Mouse (Mus musculus) neutrophil, adult 5-6 weeks (primary cell): ENCODE measurements around the gene Gm13272. TPM values are rescaled to one million over a fixed set of nuclear protein-coding genes. Genes with fewer than 3 reads are reported as not detected.
"Not testable (repeated sequence)": the region's sequence is repeated elsewhere in the genome, so short reads cannot be mapped to it uniquely, and the experiment has no call there.

Experiments used
- ATAC-seq: fragments of 151-379, 151-347 bp; 2 replicates; pipeline ENCODE4 v1.8.0; 2017; ENCODE audit warnings: mild to moderate bottlenecking, moderate TSS enrichment; ENCODE audit not compliant: insufficient number of reproducible peaks, poor library complexity, low FRiP score, severe bottlenecking; ENCODE audit errors: extremely low read depth
- total RNA-seq: library from RNA; stranded (forward); fragments of 200-1000 nt; gene quantifications from 2 replicates; pipeline ENCODE4 v1.2.3, GENCODE M21; 2017

The Gm13272 gene
- total RNA-seq, 1 experiment from 2014 or later = not detected

- not testable (repeated sequence) for ATAC-seq
Observed at GRCm38 (mm10) chr4:88780320-88780719, 670 bp downstream of the Gm13272 start.

- ATAC-seq = not testable (repeated sequence)
Observed at GRCm38 (mm10) chr4:88781831-88782230, 2.2 kb downstream of the Gm13272 start, which contains the start of gene Ifnz. Gene Ifnz, plus strand, starts transcription at chr4:88782131.

- not testable (repeated sequence) for ATAC-seq
Observed at GRCm38 (mm10) chr4:88782335-88782734, 2.7 kb downstream of the Gm13272 start.

- ATAC-seq = not testable (repeated sequence)
Observed at GRCm38 (mm10) chr4:88785409-88785808, 5.8 kb downstream of the Gm13272 start, which contains the start of gene Gm13276. Gene Gm13276, plus strand, starts transcription at chr4:88785709.

GRCm38 (mm10) chr4:88788402-88788801 lies 8.8 kb downstream of the Gm13272 start, which contains the start of gene Gm13277:
Gene Gm13277, plus strand, starts transcription at chr4:88788632.
- not testable (repeated sequence) for ATAC-seq

- ATAC-seq = not testable (repeated sequence)
Observed at GRCm38 (mm10) chr4:88791250-88791649, 11.6 kb downstream of the Gm13272 start, which contains the start of gene Gm13278. Gene Gm13278, plus strand, starts transcription at chr4:88791550.

GRCm38 (mm10) chr4:88793936-88794675 lies 14.5 kb downstream of the Gm13272 start, which contains the start of gene Gm13275:
Gene Gm13275, plus strand, starts transcription at chr4:88794487.
- not testable (repeated sequence) for ATAC-seq

- ATAC-seq = not testable (repeated sequence)
Observed at GRCm38 (mm10) chr4:88797097-88797496, 17.4 kb downstream of the Gm13272 start, which contains the start of gene Gm13279. Gene Gm13279, plus strand, starts transcription at chr4:88797397.

GRCm38 (mm10) chr4:88799365-88799764 lies 19.7 kb downstream of the Gm13272 start, which contains the start of gene Gm13285:
Gene Gm13285, plus strand, starts transcription at chr4:88799665.
- not testable (repeated sequence) for ATAC-seq

- not testable (repeated sequence) for ATAC-seq
Observed at GRCm38 (mm10) chr4:88802954-88803353, 23.3 kb downstream of the Gm13272 start, which contains the start of gene Gm13287. Gene Gm13287, plus strand, starts transcription at chr4:88803254.

GRCm38 (mm10) chr4:88805231-88805630 lies 25.6 kb downstream of the Gm13272 start, which contains the start of gene Gm13288:
Gene Gm13288, plus strand, starts transcription at chr4:88805531.
- not testable (repeated sequence) for ATAC-seq

GRCm38 (mm10) chr4:88805761-88806160 lies 26.1 kb downstream of the Gm13272 start:
- not testable (repeated sequence) for ATAC-seq

- no peak for ATAC-seq
Observed at GRCm38 (mm10) chr4:88815928-88816327, 36.3 kb downstream of the Gm13272 start, which contains the start of gene Ifna7. Gene Ifna7, plus strand, starts transcription at chr4:88816228.

GRCm38 (mm10) chr4:88819659-88820058 lies 40.0 kb downstream of the Gm13272 start, which contains the start of gene Ifna11:
Gene Ifna11, plus strand, starts transcription at chr4:88819959.
- no peak for ATAC-seq

- no peak for ATAC-seq
Observed at GRCm38 (mm10) chr4:88822995-88823394, 43.3 kb downstream of the Gm13272 start.

GRCm38 (mm10) chr4:88827116-88827515 lies 47.5 kb downstream of the Gm13272 start, which contains the start of gene Ifna6:
Gene Ifna6, plus strand, starts transcription at chr4:88827416.
- not testable (repeated sequence) for ATAC-seq
